Comparison of ENCODE assay signal across 32 mouse cellular contexts in genomic region chr2:104687261-104687660, GRCm38 (mm10). TPM values are rescaled to one million over a fixed set of nuclear protein-coding genes. Genes with fewer than 3 reads are reported as not detected.
DNase-seq lines count a peak whose midpoint lies in the region; ATAC-seq lines count a peak whose summit lies in the region.
"Had no signal": no experiment of that assay in that cellular context is flagged by ENCODE, and none has a peak within 500 bp of the region (broad histone marks: within the 10 kb centered on the region; RNA-seq: fewer than 3 reads in every experiment).

No protein-coding gene starts in this region.

- H3K4me2 ChIP-seq in kidney, embryonic 16.5 days (replicated peaks; ENCODE audit: low read depth, low read length), result no peak overlapping the region
- H3K4me2 ChIP-seq in liver, embryonic 12.5 days, result no peak overlapping the region
- H3K4me2 ChIP-seq: forebrain, embryonic 12.5 days; heart, embryonic 12.5 days; hindbrain, embryonic 13.5 days; limb, embryonic 12.5 days; liver, embryonic 11.5 days; stomach, embryonic 15.5 days had no signal

- peak; percentile 81 for ATAC-seq in megakaryocyte progenitor cell, adult 5-6 weeks (replicated peaks; ENCODE audit: poor library complexity)
- ATAC-seq in kidney, embryonic 16.5 days (ENCODE audit: low FRiP score, low TSS enrichment), result no peak
- ATAC-seq in liver, embryonic 12.5 days, result no peak
- ATAC-seq: midbrain, embryonic 16.5 days had no signal

- no peak overlapping the region for H3K4me3 ChIP-seq in kidney, embryonic 16.5 days (ENCODE audit: low read length)
- no peak overlapping the region for H3K4me3 ChIP-seq in liver, embryonic 12.5 days
- H3K4me3 ChIP-seq: forebrain, embryonic 12.5 days; heart, embryonic 12.5 days; hindbrain, embryonic 13.5 days; limb, embryonic 12.5 days; midbrain, embryonic 10.5 days; stomach, embryonic 15.5 days had no signal

- H3K9me3 ChIP-seq in kidney, embryonic 16.5 days (ENCODE audit: low read length), result no peaks in the 10 kb centered on the region
- H3K9me3 ChIP-seq in liver, embryonic 12.5 days (replicated peaks), result no peaks in the 10 kb centered on the region
- H3K9me3 ChIP-seq: forebrain, embryonic 12.5 days; heart, embryonic 12.5 days; hindbrain, embryonic 13.5 days; limb, embryonic 12.5 days; midbrain, embryonic 10.5 days; stomach, embryonic 15.5 days had no signal

- peak; percentile 38 for DNase-seq in layer of hippocampus, adult 9-11 months
- no peak for DNase-seq in layer of hippocampus, postnatal 36 days
- peak; percentile 64 for DNase-seq in A20 (ENCODE audit: low read depth, low spot score)
- DNase-seq in brain, adult 2 months (ENCODE audit: low read depth, low spot score), result peak; percentile 54
- DNase-seq in left cerebral cortex, postnatal 25 days (ENCODE audit: low spot score in 2 of 2), result no peak
- DNase-seq: adrenal gland, postnatal 14 days; cerebellum, adult 11 months; cerebellum, adult 9-11 months; gastrocnemius, postnatal 36 days; heart, postnatal 10 days; kidney, adult 18-20 months; lung, adult 2 months; right cerebral cortex, postnatal 25 days; spleen, adult 18-20 months; thymus, postnatal 4 days had no signal

- WGBS in kidney, embryonic 16.5 days, result 78% methylated on average over 3 of the region's 3 CpGs
- WGBS in liver, embryonic 12.5 days (ENCODE audit: insufficient replicate concordance), result 13% methylated on average over 3 of the region's 3 CpGs

- intact Hi-C loops in left cerebral cortex, postnatal 25 days (cut with DNase I), result loop anchor here (5.0 kb wide), 1 partner anchor 65 kb away; no protein-coding TSS in a partner anchor

- H3K4me1 ChIP-seq in kidney, embryonic 16.5 days (ENCODE audit: insufficient read depth, low read length), result no peaks in the 10 kb centered on the region
- H3K4me1 ChIP-seq in liver, embryonic 12.5 days, result 0 out of 2 replicates have a peak, but pooled peaks cover 3% of the 10 kb centered on the region
- H3K4me1 ChIP-seq: forebrain, embryonic 12.5 days; limb, embryonic 12.5 days; stomach, embryonic 15.5 days had no signal

- no peak overlapping the region for H3K27ac ChIP-seq in kidney, embryonic 16.5 days (ENCODE audit: low read length)
- H3K27ac ChIP-seq in liver, embryonic 12.5 days, result no peak overlapping the region
- H3K27ac ChIP-seq: forebrain, embryonic 12.5 days; hindbrain, embryonic 13.5 days; kidney, postnatal 0 days; limb, embryonic 12.5 days; midbrain, embryonic 10.5 days; stomach, embryonic 15.5 days had no signal

- H3K9ac ChIP-seq in kidney, embryonic 16.5 days (replicated peaks; ENCODE audit: low read length), result no peak overlapping the region
- H3K9ac ChIP-seq in liver, embryonic 12.5 days, result no peak overlapping the region
- H3K9ac ChIP-seq: forebrain, embryonic 12.5 days; heart, embryonic 12.5 days; hindbrain, embryonic 13.5 days; limb, embryonic 12.5 days; stomach, embryonic 15.5 days had no signal

- H3K36me3 ChIP-seq in kidney, embryonic 16.5 days (ENCODE audit: insufficient read depth, low read length), result peaks cover 7% of the 10 kb centered on the region; the same call in 1 of the 2 replicates
- no peaks in the 10 kb centered on the region for H3K36me3 ChIP-seq in liver, embryonic 12.5 days
- H3K36me3 ChIP-seq: stomach, embryonic 15.5 days had no signal

- no peaks in the 10 kb centered on the region for H3K27me3 ChIP-seq in kidney, embryonic 16.5 days (ENCODE audit: insufficient read depth, low read length)
- H3K27me3 ChIP-seq in liver, embryonic 12.5 days (replicated peaks), result no peaks in the 10 kb centered on the region
- H3K27me3 ChIP-seq: forebrain, embryonic 12.5 days; heart, embryonic 12.5 days; hindbrain, embryonic 13.5 days; limb, embryonic 12.5 days; stomach, embryonic 15.5 days had no signal

RNA-seq across cellular contexts. Expression of gene Tcp11l1, which starts 24.7 kb away (rescaled TPM):
- total RNA-seq in layer of hippocampus, postnatal 36 days (2021), result 10 to 100 TPM; 40.8 to 44.0 TPM
- total RNA-seq in megakaryocyte progenitor cell, adult 5-6 weeks (2015), result 15.3 and 15.8 TPM in 2 replicates
- 9.0 and 10.8 TPM in 2 replicates for total RNA-seq in megakaryocyte progenitor cell, adult 5-6 weeks (2017)
- 10 to 100 TPM; 40.0 to 42.2 TPM for total RNA-seq in left cerebral cortex, postnatal 25 days (2021)
- 31.4 and 36.8 TPM in 2 replicates for polyA plus RNA-seq in kidney, embryonic 16.5 days (2015; fragmentation: Nextera tagmentation; extraction: Ambion mirVana)
- polyA plus RNA-seq in liver, embryonic 12.5 days (2016; fragmentation: Nextera tagmentation; extraction: Ambion mirVana), result 11.0 and 12.2 TPM in 2 replicates

RNA-seq across cellular contexts. Expression of gene Pin1rt1, which starts 28.9 kb away (rescaled TPM):
- total RNA-seq in layer of hippocampus, postnatal 36 days (2021), result not detected
- not detected in 2 replicates for total RNA-seq in megakaryocyte progenitor cell, adult 5-6 weeks (2015)
- total RNA-seq in megakaryocyte progenitor cell, adult 5-6 weeks (2017), result not detected in 2 replicates
- not detected for total RNA-seq in left cerebral cortex, postnatal 25 days (2021)
- 0.19 TPM in 1 of 2 replicates, not detected in the other for polyA plus RNA-seq in kidney, embryonic 16.5 days (2015; fragmentation: Nextera tagmentation; extraction: Ambion mirVana)
- not detected in 2 replicates for polyA plus RNA-seq in liver, embryonic 12.5 days (2016; fragmentation: Nextera tagmentation; extraction: Ambion mirVana)
- total RNA-seq: adrenal gland, postnatal 14 days; gastrocnemius, adult 18-20 months; gastrocnemius, postnatal 36 days; heart, postnatal 10 days; layer of hippocampus, postnatal 14 days had no signal
- polyA plus RNA-seq: cortical plate, adult 2 months; embryonic facial prominence, embryonic 11.5 days; forebrain, embryonic 12.5 days; heart, embryonic 12.5 days; hindbrain, embryonic 13.5 days; kidney, postnatal 0 days; large intestine, adult 2 months; limb, embryonic 12.5 days; liver, embryonic 11.5 days; lung, adult 2 months; midbrain, embryonic 10.5 days; stomach, embryonic 15.5 days had no signal

RNA-seq across cellular contexts. Expression of gene Depdc7, which starts 55.4 kb away (rescaled TPM):
- 1 to 10 TPM; 1.9 to 2.2 TPM for total RNA-seq in layer of hippocampus, postnatal 36 days (2021)
- total RNA-seq in megakaryocyte progenitor cell, adult 5-6 weeks (2015), result 4.5 and 5.4 TPM in 2 replicates
- total RNA-seq in megakaryocyte progenitor cell, adult 5-6 weeks (2017), result 4.1 and 4.8 TPM in 2 replicates
- 1 to 10 TPM; 1.4 to 1.7 TPM for total RNA-seq in left cerebral cortex, postnatal 25 days (2021)
- 24.2 and 26.1 TPM in 2 replicates for polyA plus RNA-seq in kidney, embryonic 16.5 days (2015; fragmentation: Nextera tagmentation; extraction: Ambion mirVana)
- polyA plus RNA-seq in liver, embryonic 12.5 days (2016; fragmentation: Nextera tagmentation; extraction: Ambion mirVana), result 9.3 and 10.7 TPM in 2 replicates

Comparison
In these comparisons a context has a peak if more than half of its experiments do, and no peak if none do; other contexts are left out.
1. DNase-seq: peak in layer of hippocampus, adult 9-11 months (single experiment), A20 (single experiment) and brain, adult 2 months (single experiment); none in layer of hippocampus, postnatal 36 days (0 of 2) and left cerebral cortex, postnatal 25 days (0 of 2).